In the genomic region with DNA sequence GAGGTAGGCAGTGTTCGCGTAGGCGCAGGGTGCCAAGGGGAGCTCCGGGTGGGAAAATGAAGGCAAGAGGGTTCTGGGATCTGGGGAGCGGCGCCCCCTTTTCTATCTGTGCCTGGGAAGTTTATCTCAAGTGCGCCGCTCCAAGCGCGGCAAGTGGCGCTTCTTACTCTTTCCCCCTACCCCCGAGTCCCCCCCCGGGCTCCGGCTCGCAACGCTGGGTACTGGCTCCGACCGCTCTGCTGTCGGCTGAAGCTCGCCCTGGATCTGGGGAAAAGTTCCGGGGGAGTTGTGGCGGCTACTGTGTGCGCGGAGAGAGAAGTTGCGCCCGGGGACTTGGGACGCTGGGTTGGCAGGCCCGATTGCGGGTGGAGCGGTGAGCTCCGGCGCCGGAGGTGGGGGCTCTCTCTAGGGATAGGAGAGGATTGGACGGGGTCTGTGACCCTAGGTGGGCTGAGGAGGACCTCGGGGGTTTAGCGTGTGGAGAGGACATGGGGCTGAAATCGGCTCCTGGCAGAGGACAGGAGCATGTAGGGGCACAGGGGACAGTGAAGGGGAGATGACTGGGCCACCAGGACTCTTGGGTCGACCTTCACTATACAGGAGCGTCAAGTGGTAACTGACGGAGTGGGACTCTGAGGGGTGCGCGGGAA, we compare ENCODE assay signal across 9 mouse cellular contexts. TPM values are rescaled to one million over a fixed set of nuclear protein-coding genes. Genes with fewer than 3 reads are reported as not detected.
A peak's percentile ranks its signal among the peaks of the same experiment; 100 is the strongest.
DNase-seq lines count a peak whose midpoint lies in the region; ATAC-seq and TF ChIP-seq lines count a peak whose summit lies in the region.
"Had no signal": no experiment of that assay in that cellular context is flagged by ENCODE, and none has a peak within 500 bp of the region (broad histone marks: within the 10 kb centered on the region; RNA-seq: fewer than 3 reads in every experiment).

No protein-coding gene starts in this region.

- peak overlapping the region; percentile 48 for H3K4me3 ChIP-seq in forebrain, embryonic 14.5 days (ENCODE audit: low read depth, low read length)
- H3K4me3 ChIP-seq in hindbrain, embryonic 16.5 days (ENCODE audit: low read length) = peak overlapping the region; percentile 61
- H3K4me3 ChIP-seq in liver, postnatal 0 days (ENCODE audit: low read depth, low read length) = peak overlapping the region; percentile 53
- H3K4me3 ChIP-seq in stomach, embryonic 15.5 days (replicated peaks) = peak overlapping the region; percentile 65

- peak overlapping the region; percentile 99 for H3K4me2 ChIP-seq in forebrain, embryonic 14.5 days (ENCODE audit: low read length)
- H3K4me2 ChIP-seq in hindbrain, embryonic 16.5 days (ENCODE audit: low read length) = peak overlapping the region; percentile 99
- peak overlapping the region; percentile 86 for H3K4me2 ChIP-seq in liver, postnatal 0 days (ENCODE audit: low read depth, low read length)
- H3K4me2 ChIP-seq in stomach, embryonic 15.5 days = peak overlapping the region; percentile 96

- no peak overlapping the region for H3K27ac ChIP-seq in forebrain, embryonic 14.5 days (ENCODE audit: low read depth, low read length)
- H3K27ac ChIP-seq in hindbrain, embryonic 16.5 days (ENCODE audit: low read depth, low read length) = no peak overlapping the region
- no peak overlapping the region for H3K27ac ChIP-seq in liver, postnatal 0 days (ENCODE audit: low read depth)
- H3K27ac ChIP-seq in stomach, embryonic 15.5 days = no peak overlapping the region

- H3K9ac ChIP-seq in forebrain, embryonic 14.5 days (ENCODE audit: low read length) = peak overlapping the region; percentile 32; the same call in 1 of the 2 replicates
- H3K9ac ChIP-seq in hindbrain, embryonic 16.5 days (ENCODE audit: low read depth, low read length) = peak overlapping the region; percentile 47
- no peak overlapping the region for H3K9ac ChIP-seq in liver, postnatal 0 days (replicated peaks)
- peak overlapping the region; percentile 54 for H3K9ac ChIP-seq in stomach, embryonic 15.5 days

- DNase-seq in lung, adult 18-20 months = peak; percentile 34 to 44
- DNase-seq in lung, postnatal 25 days (ENCODE audit: low spot score) = no peak
- no peak for DNase-seq in forebrain, embryonic 14.5 days (ENCODE audit: low spot score)
- no peak for DNase-seq in liver, postnatal 0 days
- DNase-seq in thymus, postnatal 0 days (ENCODE audit: low spot score) = no peak
- DNase-seq in cerebellum, postnatal 14 days = no peak

- peaks cover 29% of the 10 kb centered on the region for H3K4me1 ChIP-seq in forebrain, embryonic 14.5 days (ENCODE audit: control insufficient read depth, insufficient read depth, low read length)
- peaks cover 28% of the 10 kb centered on the region for H3K4me1 ChIP-seq in hindbrain, embryonic 16.5 days (ENCODE audit: control insufficient read depth, insufficient read depth, low read depth, low read length)
- H3K4me1 ChIP-seq in liver, postnatal 0 days (ENCODE audit: insufficient read depth) = peaks cover 10% of the 10 kb centered on the region; the same call in 1 of the 2 replicates
- peaks cover 35% of the 10 kb centered on the region for H3K4me1 ChIP-seq in stomach, embryonic 15.5 days

- no peaks in the 10 kb centered on the region for H3K9me3 ChIP-seq in forebrain, embryonic 14.5 days (replicated peaks; ENCODE audit: control insufficient read depth, low read length)
- no peaks in the 10 kb centered on the region for H3K9me3 ChIP-seq in hindbrain, embryonic 16.5 days (ENCODE audit: control insufficient read depth, low read length)
- H3K9me3 ChIP-seq in liver, postnatal 0 days (ENCODE audit: low read length) = no peaks in the 10 kb centered on the region
- no peaks in the 10 kb centered on the region for H3K9me3 ChIP-seq in stomach, embryonic 15.5 days

- ATAC-seq in forebrain, embryonic 14.5 days = no peak
- no peak for ATAC-seq in hindbrain, embryonic 16.5 days
- no peak for ATAC-seq in liver, postnatal 0 days
- no peak for ATAC-seq in stomach, embryonic 15.5 days (ENCODE audit: insufficient read depth, low FRiP score, low read depth)

- no peaks in the 10 kb centered on the region for H3K36me3 ChIP-seq in forebrain, embryonic 14.5 days (ENCODE audit: control insufficient read depth, insufficient read depth, low read length)
- H3K36me3 ChIP-seq in hindbrain, embryonic 16.5 days (ENCODE audit: control insufficient read depth, insufficient read depth, low read length) = no peaks in the 10 kb centered on the region
- H3K36me3 ChIP-seq in liver, postnatal 0 days (replicated peaks; ENCODE audit: insufficient read depth, low read length) = no peaks in the 10 kb centered on the region
- no peaks in the 10 kb centered on the region for H3K36me3 ChIP-seq in stomach, embryonic 15.5 days
- H3K36me3 ChIP-seq: G1E had no signal

- no peak for TF ChIP-seq CTCF in liver, postnatal 0 days (IDR thresholded peaks at IDR 0.05; ENCODE audit: low read depth)

- no peak for TF ChIP-seq EP300 in liver, postnatal 0 days (IDR thresholded peaks at IDR 0.05; ENCODE audit: low read depth)

- H3K27me3 ChIP-seq in forebrain, embryonic 14.5 days (replicated peaks; ENCODE audit: control insufficient read depth, insufficient read depth, low read length) = peaks cover 56% of the 10 kb centered on the region
- H3K27me3 ChIP-seq in hindbrain, embryonic 16.5 days (replicated peaks; ENCODE audit: control insufficient read depth, insufficient read depth, low read length) = peaks cover 22% of the 10 kb centered on the region
- H3K27me3 ChIP-seq in liver, postnatal 0 days (ENCODE audit: insufficient read depth, low read length) = peaks cover 84% of the 10 kb centered on the region
- H3K27me3 ChIP-seq in stomach, embryonic 15.5 days (replicated peaks) = peaks cover 24% of the 10 kb centered on the region

- under 1% methylated on average over 42 of the region's 42 CpGs for WGBS in forebrain, embryonic 14.5 days
- under 1% methylated on average over 42 of the region's 42 CpGs for WGBS in hindbrain, embryonic 16.5 days
- 2% methylated on average over 40 of the region's 42 CpGs for WGBS in liver, postnatal 0 days (ENCODE audit: insufficient replicate concordance)
- 1% methylated on average over 42 of the region's 42 CpGs for WGBS in stomach, embryonic 15.5 days

RNA-seq across cellular contexts. Expression of a gene that starts 1.1 kb away (rescaled TPM):
- 0.57 and 1.1 TPM in 2 replicates for polyA plus RNA-seq in forebrain, embryonic 14.5 days (2014; fragmentation: Nextera tagmentation; extraction: Ambion mirVana)
- 4.4 and 5.6 TPM in 2 replicates for polyA plus RNA-seq in hindbrain, embryonic 16.5 days (2015; fragmentation: Nextera tagmentation; extraction: Ambion mirVana)
- 0.43 and 0.65 TPM in 2 replicates for polyA plus RNA-seq in liver, postnatal 0 days (2015; fragmentation: Nextera tagmentation; extraction: Ambion mirVana)
- 8.9 and 10.2 TPM in 2 replicates for polyA plus RNA-seq in stomach, embryonic 15.5 days (2015; fragmentation: Nextera tagmentation; extraction: Ambion mirVana)
- polyA plus RNA-seq in thymus, postnatal 0 days (2015; fragmentation: Nextera tagmentation; extraction: Ambion mirVana) = 2.5 and 3.0 TPM in 2 replicates

Comparison
In these comparisons a context has a peak if more than half of its experiments do, and no peak if none do; other contexts are left out.
1. DNase-seq: peak in lung, adult 18-20 months (2 of 2); none in lung, postnatal 25 days (single experiment), forebrain, embryonic 14.5 days (single experiment), liver, postnatal 0 days (single experiment), thymus, postnatal 0 days (single experiment) and cerebellum, postnatal 14 days (0 of 2).
2. Peak in every context shown above with its lines, with median percentiles within 50 percentile points of each other: H3K4me2 ChIP-seq and H3K4me3 ChIP-seq.